Mouse (Mus musculus): Measurements from ENCODE around the gene Il17ra. TPM values are rescaled to one million over a fixed set of nuclear protein-coding genes. Genes with fewer than 3 reads are reported as not detected.

Gene Il17ra
- polyA plus RNA-seq, 1 experiment from 2014 or later, result 7.2 TPM

DNA sequence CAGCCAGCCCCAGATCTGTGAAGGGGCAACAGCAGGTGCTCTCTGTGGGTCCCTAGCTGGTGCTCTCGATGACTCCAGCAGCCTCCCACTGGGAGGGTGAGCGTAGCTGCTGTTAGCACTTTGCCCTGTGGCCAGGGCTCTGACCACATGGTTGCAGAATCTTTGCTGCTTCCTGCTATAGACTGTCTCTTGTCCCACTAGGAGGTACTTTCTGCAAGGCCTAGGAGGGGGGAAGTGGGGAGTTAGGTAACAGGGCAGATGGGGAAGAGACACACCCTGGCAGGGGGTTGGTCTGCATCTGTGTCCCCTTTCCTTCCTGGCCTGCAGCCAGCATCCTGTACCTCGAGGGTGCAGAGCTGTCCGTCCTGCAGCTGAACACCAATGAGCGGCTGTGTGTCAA, 10.4 kb downstream of the Il17ra start:
- Histone ChIP-seq H3K27me3 (no peaks in the 10 kb centered on the region), H3K4me3 (no peak overlapping the region), H3K9me3 (no peaks in the 10 kb centered on the region), H3K27ac (no peak overlapping the region), H3K9ac (no peak overlapping the region), H3K4me1 (peaks cover 14% of the 10 kb centered on the region), H3K36me3 (no peaks in the 10 kb centered on the region), H3K4me2 (no peak overlapping the region)
- ATAC-seq (ENCODE audit: borderline replicate concordance, extremely low read depth, low FRiP score, low TSS enrichment), result peak; percentile 23; the same call in 1 of the 2 replicates
- WGBS, result 29% methylated on average over 5 of the region's 5 CpGs

DNA sequence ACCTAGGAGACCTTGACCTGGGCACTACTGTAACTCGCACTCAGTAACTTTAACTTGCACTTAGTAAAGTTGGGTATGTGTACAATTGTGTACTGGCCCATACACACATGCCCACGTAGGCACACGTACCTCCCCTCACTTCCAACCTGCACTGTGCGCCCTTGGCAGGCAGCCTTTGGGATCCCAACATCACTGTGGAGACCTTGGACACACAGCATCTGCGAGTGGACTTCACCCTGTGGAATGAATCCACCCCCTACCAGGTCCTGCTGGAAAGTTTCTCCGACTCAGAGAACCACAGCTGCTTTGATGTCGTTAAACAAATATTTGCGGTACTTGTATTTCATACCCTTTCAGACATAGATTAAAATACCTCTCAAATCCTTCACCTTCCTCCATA, 12.2 kb downstream of the Il17ra start:
- peaks cover 14% of the 10 kb centered on the region for H3K4me1 ChIP-seq
- no peak overlapping the region for H3K27ac ChIP-seq
- no peak overlapping the region for H3K4me3 ChIP-seq
- 52% methylated on average over 8 of the region's 8 CpGs for WGBS
- H3K9ac ChIP-seq, result no peak overlapping the region
- no peaks in the 10 kb centered on the region for H3K9me3 ChIP-seq
- no peak overlapping the region for H3K4me2 ChIP-seq
- no peaks in the 10 kb centered on the region for H3K27me3 ChIP-seq
- ATAC-seq (ENCODE audit: borderline replicate concordance, extremely low read depth, low FRiP score, low TSS enrichment), result no peak
- no peaks in the 10 kb centered on the region for H3K36me3 ChIP-seq

DNA sequence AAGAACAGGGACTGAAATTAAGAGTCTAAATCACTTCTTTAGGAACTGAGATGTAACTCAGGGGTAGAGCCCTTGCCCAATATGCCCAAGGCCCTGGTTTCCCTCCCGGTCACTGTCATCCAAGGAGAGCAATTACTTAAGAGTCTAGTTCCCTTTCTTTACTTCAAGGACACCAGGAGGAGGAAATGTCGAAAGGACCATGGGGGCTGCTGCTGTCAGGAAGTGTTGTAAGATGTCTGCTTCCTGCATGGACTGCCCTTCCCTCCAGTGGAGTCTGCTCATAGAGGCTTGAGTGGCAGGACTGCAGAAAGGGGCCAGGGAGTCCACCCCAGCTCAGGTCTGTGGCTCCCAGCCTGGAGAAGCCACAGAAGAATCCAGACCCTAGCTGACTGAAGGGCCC, 16.3 kb downstream of the Il17ra start:
- 52% methylated on average over 2 of the region's 2 CpGs for WGBS
- H3K27me3 ChIP-seq, result no peaks in the 10 kb centered on the region
- no peaks in the 10 kb centered on the region for H3K9me3 ChIP-seq
- no peak overlapping the region for H3K4me2 ChIP-seq
- peaks cover 5% of the 10 kb centered on the region; the same call in 1 of the 2 replicates for H3K36me3 ChIP-seq
- H3K4me1 ChIP-seq, result peaks cover 10% of the 10 kb centered on the region
- H3K4me3 ChIP-seq, result no peak overlapping the region
- H3K9ac ChIP-seq, result no peak overlapping the region
- H3K27ac ChIP-seq, result no peak overlapping the region
- ATAC-seq (ENCODE audit: borderline replicate concordance, extremely low read depth, low FRiP score, low TSS enrichment), result peak; percentile 47; the same call in 1 of the 2 replicates

DNA sequence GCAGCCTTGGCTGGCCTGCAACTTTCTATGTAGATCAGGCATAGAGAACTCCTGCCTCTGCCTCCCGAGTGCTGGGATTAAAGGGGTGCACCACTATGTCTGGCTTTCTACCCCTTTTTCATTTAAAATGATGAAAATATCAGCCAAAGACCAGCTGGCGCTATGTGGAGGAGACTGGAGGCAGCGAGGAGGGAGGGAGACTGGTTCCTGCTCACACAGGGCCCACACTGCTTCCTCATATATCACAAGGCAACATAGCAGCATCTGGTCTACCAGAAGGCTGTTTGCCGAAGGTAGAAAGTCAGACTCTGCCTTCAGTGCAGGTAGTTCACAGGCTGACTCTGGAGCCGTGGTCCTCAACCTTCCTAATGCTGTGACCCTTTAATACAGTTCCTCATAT, 17.3 kb downstream of the Il17ra start:
- H3K36me3 ChIP-seq, result peaks cover 5% of the 10 kb centered on the region; the same call in 1 of the 2 replicates
- WGBS, result 91% methylated on average over 5 of the region's 5 CpGs
- H3K4me3 ChIP-seq, result no peak overlapping the region
- peaks cover 8% of the 10 kb centered on the region for H3K4me1 ChIP-seq
- H3K27ac ChIP-seq, result no peak overlapping the region
- no peak for ATAC-seq (ENCODE audit: borderline replicate concordance, extremely low read depth, low FRiP score, low TSS enrichment)
- no peaks in the 10 kb centered on the region for H3K27me3 ChIP-seq
- H3K9ac ChIP-seq, result no peak overlapping the region
- no peaks in the 10 kb centered on the region for H3K9me3 ChIP-seq
- no peak overlapping the region for H3K4me2 ChIP-seq

DNA sequence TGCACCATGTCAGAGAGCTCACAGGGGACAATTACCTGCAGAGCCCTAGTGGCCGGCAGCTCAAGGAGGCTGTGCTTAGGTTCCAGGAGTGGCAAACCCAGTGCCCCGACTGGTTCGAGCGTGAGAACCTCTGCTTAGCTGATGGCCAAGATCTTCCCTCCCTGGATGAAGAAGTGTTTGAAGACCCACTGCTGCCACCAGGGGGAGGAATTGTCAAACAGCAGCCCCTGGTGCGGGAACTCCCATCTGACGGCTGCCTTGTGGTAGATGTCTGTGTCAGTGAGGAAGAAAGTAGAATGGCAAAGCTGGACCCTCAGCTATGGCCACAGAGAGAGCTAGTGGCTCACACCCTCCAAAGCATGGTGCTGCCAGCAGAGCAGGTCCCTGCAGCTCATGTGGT, 18.5 kb downstream of the Il17ra start:
- Histone ChIP-seq H3K27ac (no peak overlapping the region), H3K4me1 (peaks cover 8% of the 10 kb centered on the region), H3K36me3 (peaks cover 5% of the 10 kb centered on the region; the same call in 1 of the 2 replicates), H3K9me3 (no peaks in the 10 kb centered on the region), H3K4me2 (no peak overlapping the region), H3K4me3 (no peak overlapping the region), H3K9ac (no peak overlapping the region), H3K27me3 (no peaks in the 10 kb centered on the region)
- 87% methylated on average over 6 of the region's 6 CpGs for WGBS
- no peak for ATAC-seq (ENCODE audit: borderline replicate concordance, extremely low read depth, low FRiP score, low TSS enrichment)

DNA sequence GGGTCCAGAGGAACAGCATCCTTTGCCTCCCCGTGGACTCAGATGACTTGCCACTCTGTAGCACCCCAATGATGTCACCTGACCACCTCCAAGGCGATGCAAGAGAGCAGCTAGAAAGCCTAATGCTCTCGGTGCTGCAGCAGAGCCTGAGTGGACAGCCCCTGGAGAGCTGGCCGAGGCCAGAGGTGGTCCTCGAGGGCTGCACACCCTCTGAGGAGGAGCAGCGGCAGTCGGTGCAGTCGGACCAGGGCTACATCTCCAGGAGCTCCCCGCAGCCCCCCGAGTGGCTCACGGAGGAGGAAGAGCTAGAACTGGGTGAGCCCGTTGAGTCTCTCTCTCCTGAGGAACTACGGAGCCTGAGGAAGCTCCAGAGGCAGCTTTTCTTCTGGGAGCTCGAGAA, 19.0 kb downstream of the Il17ra start:
- ATAC-seq (ENCODE audit: borderline replicate concordance, extremely low read depth, low FRiP score, low TSS enrichment), result no peak
- Histone ChIP-seq H3K4me2 (no peak overlapping the region), H3K9me3 (no peaks in the 10 kb centered on the region), H3K27me3 (no peaks in the 10 kb centered on the region), H3K4me3 (no peak overlapping the region), H3K36me3 (peaks cover 5% of the 10 kb centered on the region; the same call in 1 of the 2 replicates), H3K27ac (no peak overlapping the region), H3K4me1 (peaks cover 8% of the 10 kb centered on the region), H3K9ac (no peak overlapping the region)
- WGBS, result 78% methylated on average over 14 of the region's 14 CpGs

DNA sequence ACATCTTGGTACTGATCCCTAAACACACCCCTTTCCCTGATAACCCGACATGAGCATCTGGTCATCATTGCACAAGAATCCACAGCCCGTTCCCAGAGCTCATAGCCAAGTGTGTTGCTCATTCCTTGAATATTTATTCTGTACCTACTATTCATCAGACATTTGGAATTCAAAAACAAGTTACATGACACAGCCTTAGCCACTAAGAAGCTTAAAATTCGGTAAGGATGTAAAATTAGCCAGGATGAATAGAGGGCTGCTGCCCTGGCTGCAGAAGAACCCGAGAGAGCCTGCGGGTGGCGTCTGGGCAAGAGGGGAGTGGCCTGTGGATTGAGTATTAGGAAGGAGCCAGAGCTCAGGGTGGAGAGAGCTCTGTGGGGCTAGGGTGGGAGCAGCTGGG, 19.7 kb downstream of the Il17ra start:
- H3K4me3 ChIP-seq, result no peak overlapping the region
- H3K27me3 ChIP-seq, result no peaks in the 10 kb centered on the region
- no peaks in the 10 kb centered on the region for H3K9me3 ChIP-seq
- H3K4me2 ChIP-seq, result no peak overlapping the region; the same call in 1 of the 2 replicates
- H3K27ac ChIP-seq, result no peak overlapping the region
- ATAC-seq (ENCODE audit: borderline replicate concordance, extremely low read depth, low FRiP score, low TSS enrichment), result no peak
- peaks cover 5% of the 10 kb centered on the region; the same call in 1 of the 2 replicates for H3K36me3 ChIP-seq
- H3K4me1 ChIP-seq, result peaks cover 8% of the 10 kb centered on the region
- 29% methylated on average over 6 of the region's 6 CpGs for WGBS
- no peak overlapping the region for H3K9ac ChIP-seq

DNA sequence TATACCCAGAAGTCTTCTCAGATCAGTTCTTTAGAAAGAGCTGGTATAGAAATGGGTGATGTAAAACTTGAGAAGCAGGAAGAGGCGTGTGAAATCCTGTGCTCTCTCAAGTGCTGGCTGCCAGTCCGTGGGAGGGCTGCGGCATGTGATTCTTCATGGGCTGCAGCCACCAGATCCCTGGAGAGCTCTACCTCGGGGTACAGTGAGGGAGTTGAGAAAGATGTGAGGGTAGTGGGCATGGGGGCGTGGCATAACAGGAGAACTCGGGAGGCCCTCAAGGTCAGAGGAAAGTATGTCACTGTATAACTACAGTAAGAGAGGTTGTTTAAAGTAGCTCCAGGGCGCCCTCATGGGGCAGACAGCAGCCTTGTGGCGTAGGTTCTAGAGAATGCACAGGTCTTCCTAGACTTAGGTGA, 20.2 kb downstream of the Il17ra start:
- WGBS, result 22% methylated on average over 8 of the region's 8 CpGs
- Histone ChIP-seq H3K4me2 (peak overlapping the region; percentile 36; the same call in 1 of the 2 replicates), H3K27me3 (no peaks in the 10 kb centered on the region), H3K36me3 (peaks cover 5% of the 10 kb centered on the region; the same call in 1 of the 2 replicates), H3K9me3 (no peaks in the 10 kb centered on the region), H3K9ac (no peak overlapping the region), H3K27ac (no peak overlapping the region), H3K4me1 (peaks cover 8% of the 10 kb centered on the region), H3K4me3 (no peak overlapping the region)
- ATAC-seq (ENCODE audit: borderline replicate concordance, extremely low read depth, low FRiP score, low TSS enrichment), result peak; percentile 38

DNA sequence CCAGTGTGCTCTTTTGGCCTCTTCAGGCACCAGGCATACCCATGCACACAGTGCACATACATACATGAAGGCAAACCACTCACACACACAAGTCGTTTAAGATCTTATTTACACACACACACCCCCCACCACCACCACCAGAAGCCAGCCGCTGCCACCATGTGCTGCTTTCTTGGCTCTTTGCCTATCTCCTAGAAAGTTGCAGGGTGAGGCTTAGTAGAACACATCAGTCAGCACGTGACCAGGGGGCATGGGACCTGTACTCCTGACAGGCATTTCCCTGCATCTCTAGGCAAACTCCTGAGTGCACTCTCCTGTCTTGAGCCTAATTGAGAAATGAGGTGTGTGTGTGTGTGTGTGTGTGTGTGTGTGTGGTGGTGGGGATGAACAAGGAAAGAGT, 22.0 kb downstream of the Il17ra start:
- no peak overlapping the region for H3K27ac ChIP-seq
- 45% methylated on average over 3 of the region's 3 CpGs for WGBS
- no peak overlapping the region for H3K4me2 ChIP-seq
- no peak for ATAC-seq (ENCODE audit: borderline replicate concordance, extremely low read depth, low FRiP score, low TSS enrichment)
- H3K9ac ChIP-seq, result no peak overlapping the region
- peaks cover 8% of the 10 kb centered on the region for H3K4me1 ChIP-seq
- no peaks in the 10 kb centered on the region for H3K27me3 ChIP-seq
- no peaks in the 10 kb centered on the region for H3K9me3 ChIP-seq
- H3K4me3 ChIP-seq, result no peak overlapping the region
- peaks cover 5% of the 10 kb centered on the region; the same call in 1 of the 2 replicates for H3K36me3 ChIP-seq

GRCm38 (mm10) chr6:120486051-120486510, 23.0 kb downstream of the Il17ra start:
- Histone ChIP-seq H3K4me1 (peaks cover 8% of the 10 kb centered on the region), H3K4me2 (no peak overlapping the region), H3K27me3 (peaks cover 4% of the 10 kb centered on the region; the same call in 1 of the 2 replicates), H3K27ac (no peak overlapping the region), H3K9ac (no peak overlapping the region), H3K36me3 (peaks cover 3% of the 10 kb centered on the region; the same call in 1 of the 2 replicates), H3K4me3 (no peak overlapping the region), H3K9me3 (no peaks in the 10 kb centered on the region)
- 34% methylated on average over 8 of the region's 8 CpGs for WGBS
- no peak for ATAC-seq (ENCODE audit: borderline replicate concordance, extremely low read depth, low FRiP score, low TSS enrichment)

DNA sequence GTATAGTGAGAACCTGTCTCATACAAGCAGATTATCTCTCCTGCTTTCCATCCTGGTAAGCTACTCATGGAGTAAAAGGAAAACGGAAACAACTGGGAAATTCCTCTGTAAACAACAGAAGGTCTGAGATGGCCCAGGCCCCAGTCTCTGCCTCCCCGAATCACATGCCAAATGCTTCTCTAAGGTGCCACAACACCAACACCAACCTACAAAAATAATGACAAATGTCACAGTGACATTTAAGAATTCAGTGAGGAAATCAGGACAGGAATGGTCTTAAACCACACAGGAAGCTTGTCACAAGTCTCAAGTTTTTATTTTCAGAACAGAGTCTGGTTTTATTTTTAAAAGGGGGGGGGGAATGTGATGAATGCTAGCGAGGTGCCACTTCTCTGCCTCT, 25.6 kb downstream of the Il17ra start:
- WGBS, result 48% methylated on average over 3 of the region's 3 CpGs
- Histone ChIP-seq H3K4me3 (no peak overlapping the region), H3K4me2 (no peak overlapping the region), H3K4me1 (peaks cover 23% of the 10 kb centered on the region), H3K27me3 (peaks cover 29% of the 10 kb centered on the region), H3K9me3 (no peaks in the 10 kb centered on the region), H3K27ac (no peak overlapping the region), H3K36me3 (no peaks in the 10 kb centered on the region), H3K9ac (no peak overlapping the region)
- ATAC-seq (ENCODE audit: borderline replicate concordance, extremely low read depth, low FRiP score, low TSS enrichment), result no peak

- Histone ChIP-seq H3K4me3 (no peak overlapping the region), H3K4me1 (peaks cover 30% of the 10 kb centered on the region), H3K27ac (no peak overlapping the region), H3K36me3 (no peaks in the 10 kb centered on the region), H3K9me3 (no peaks in the 10 kb centered on the region), H3K27me3 (peaks cover 37% of the 10 kb centered on the region), H3K4me2 (no peak overlapping the region), H3K9ac (no peak overlapping the region)
- no peak for ATAC-seq (ENCODE audit: borderline replicate concordance, extremely low read depth, low FRiP score, low TSS enrichment)
- WGBS, result 63% methylated on average over 2 of the region's 2 CpGs
These were observed 26.4 kb downstream of the Il17ra start for GRCm38 (mm10) chr6:120489461-120489860.

GRCm38 (mm10) chr6:120491064-120491463, 28.0 kb downstream of the Il17ra start:
- no peak for ATAC-seq (ENCODE audit: borderline replicate concordance, extremely low read depth, low FRiP score, low TSS enrichment)
- H3K4me1 ChIP-seq, result peaks cover 31% of the 10 kb centered on the region
- H3K27me3 ChIP-seq, result peaks cover 45% of the 10 kb centered on the region
- H3K4me2 ChIP-seq, result peak overlapping the region; percentile 100; the same call in 1 of the 2 replicates
- WGBS, result 42% methylated on average over 7 of the region's 7 CpGs
- no peaks in the 10 kb centered on the region for H3K9me3 ChIP-seq
- H3K36me3 ChIP-seq, result no peaks in the 10 kb centered on the region
- H3K27ac ChIP-seq, result no peak overlapping the region
- no peak overlapping the region for H3K4me3 ChIP-seq
- H3K9ac ChIP-seq, result no peak overlapping the region
